Mouse (Mus musculus) hindlimb bud, embryonic 11.5 days (tissue): ENCODE data around the gene Rab6b.
A peak's percentile ranks its signal among the peaks of the same experiment; 100 is the strongest.

Experiments used
- DNase-seq: peaks from one replicate; pipeline ENCODE4 v3.0.0-alpha.2; 2012; ENCODE audit warnings: low read depth, low spot score; ENCODE audit errors: extremely low spot score

Gene Rab6b

GRCm38 (mm10) chr9:103188416-103188815 is 76.8 kb downstream of the Rab6b start:
- no peak for DNase-seq

DNA sequence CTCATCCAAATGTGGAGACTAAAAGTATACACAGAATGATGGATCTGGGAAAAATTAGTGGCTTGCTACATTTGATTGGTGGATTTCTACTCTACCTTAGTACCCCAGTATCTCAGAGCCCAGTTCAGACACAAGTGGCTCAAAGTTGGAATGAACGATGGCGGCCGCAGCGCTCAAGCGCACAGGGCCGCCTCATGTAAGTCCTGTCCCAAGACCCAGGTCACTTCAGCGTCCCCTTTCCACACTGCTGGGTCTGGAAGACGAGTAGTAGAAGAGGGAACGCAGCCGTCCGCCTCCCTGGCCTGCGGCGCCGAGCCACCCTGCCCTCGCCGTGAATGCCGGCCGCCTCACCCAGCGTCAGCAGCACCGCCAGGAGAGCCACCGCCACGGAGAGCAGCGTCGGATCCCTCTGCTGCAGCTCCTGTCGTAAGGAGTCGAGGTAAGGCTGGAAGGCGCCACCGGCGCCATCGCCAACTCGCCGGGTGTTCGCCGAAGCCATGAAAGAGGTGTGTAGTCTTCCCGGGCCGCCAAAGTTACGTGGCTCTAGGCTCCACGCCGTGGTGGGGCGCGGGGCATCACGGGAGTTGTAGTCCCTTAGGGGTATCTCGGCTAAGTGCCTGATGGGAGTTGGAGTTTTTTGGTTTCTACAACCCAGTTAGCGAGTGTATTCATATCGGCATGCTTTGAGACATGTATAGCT is 90.1 kb downstream of the Rab6b start, which contains the start of gene Srprb:
TSS of gene Srprb (minus strand) at position 577 of the 700 bp plus-strand sequence.
- peak; percentile 53 for DNase-seq

- no peak for DNase-seq
Observed at GRCm38 (mm10) chr9:103205786-103206185, 94.2 kb downstream of the Rab6b start.

GRCm38 (mm10) chr9:103207846-103208245 is 96.3 kb downstream of the Rab6b start:
- peak; percentile 46 for DNase-seq

DNA sequence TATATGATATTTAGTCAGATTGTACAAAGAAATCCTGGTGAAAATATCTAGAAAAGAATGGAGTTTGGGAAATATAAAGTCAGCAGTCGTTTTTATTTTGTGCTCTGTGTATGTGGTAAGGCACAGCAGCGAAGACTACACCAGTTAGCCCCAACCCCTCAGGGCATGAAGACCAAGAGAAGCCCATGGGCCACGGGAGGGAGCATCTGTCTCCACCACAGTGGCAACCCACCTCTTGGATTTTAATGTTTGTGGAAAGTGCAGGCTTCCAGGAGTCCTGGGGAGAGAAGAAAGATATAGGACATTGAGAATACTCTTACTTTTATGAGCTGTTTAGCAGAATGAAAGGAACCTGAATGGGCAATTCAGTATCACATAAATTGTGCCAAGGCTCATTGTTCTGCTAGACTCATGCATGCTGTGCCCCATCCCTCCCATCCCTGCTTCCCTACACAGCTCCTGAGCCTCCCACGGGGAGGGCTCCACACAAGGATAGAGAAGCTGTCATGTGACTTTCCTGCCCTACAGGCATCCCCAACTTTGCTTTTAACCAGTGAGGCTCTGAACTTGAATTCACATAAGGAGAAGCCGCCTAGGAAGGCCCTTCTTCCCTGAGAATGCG is 97.3 kb downstream of the Rab6b start:
- no peak for DNase-seq

DNA sequence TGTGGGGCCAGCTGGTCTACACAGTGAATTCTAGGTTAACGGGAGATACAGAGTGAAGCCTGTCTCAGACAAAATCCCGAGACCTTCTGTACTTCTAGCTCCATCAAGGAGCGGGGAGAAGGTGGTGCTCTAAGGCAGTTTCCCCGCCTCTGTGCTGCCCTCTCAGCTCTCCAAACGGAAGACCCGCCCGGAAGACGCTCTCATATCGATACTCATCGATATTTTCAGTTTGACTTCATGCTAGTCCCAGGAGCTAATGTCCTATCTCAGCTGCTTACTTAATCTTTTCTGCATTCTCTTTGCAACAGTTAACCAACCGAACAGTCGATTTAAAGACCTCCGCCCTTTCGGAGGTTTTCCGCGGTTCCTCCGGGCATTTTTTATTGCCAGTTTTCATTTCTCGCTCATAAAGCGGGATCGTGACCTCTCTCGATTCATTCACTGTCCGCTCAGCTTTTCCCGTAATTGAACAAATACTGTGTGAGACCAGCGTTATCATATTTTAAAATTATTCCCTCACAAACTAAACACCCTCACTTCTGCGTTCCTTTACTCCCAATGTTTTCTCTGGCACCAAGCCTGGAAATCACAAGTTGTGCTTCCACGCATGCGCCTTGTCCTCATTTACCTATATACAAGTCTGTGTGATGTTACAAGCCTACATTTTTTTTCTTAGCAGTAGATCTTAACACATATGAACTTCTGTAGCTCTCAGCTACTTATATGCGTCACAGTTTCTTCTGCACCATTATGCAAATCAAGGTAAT is 101.2 kb downstream of the Rab6b start:
- no peak for DNase-seq

DNA sequence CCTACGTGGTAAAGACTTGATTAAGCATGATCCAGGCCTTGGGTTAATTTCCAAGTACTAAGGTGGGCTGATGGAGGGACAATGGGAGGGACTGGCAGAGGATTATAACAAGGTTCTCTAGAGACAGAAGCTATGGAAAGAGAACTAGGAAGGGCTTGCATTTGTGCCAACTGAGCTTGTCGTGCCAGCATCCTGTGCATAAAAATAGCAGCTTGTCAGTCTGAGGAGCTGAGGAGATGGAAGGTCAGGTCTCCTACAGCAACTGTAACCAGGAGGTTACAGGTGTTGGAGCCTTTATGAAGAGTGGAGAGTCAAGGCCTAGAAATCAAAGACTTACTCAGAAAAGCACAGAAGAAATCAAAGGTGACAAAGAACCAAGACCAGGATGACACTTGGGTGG is 102.0 kb downstream of the Rab6b start:
- no peak for DNase-seq

DNA sequence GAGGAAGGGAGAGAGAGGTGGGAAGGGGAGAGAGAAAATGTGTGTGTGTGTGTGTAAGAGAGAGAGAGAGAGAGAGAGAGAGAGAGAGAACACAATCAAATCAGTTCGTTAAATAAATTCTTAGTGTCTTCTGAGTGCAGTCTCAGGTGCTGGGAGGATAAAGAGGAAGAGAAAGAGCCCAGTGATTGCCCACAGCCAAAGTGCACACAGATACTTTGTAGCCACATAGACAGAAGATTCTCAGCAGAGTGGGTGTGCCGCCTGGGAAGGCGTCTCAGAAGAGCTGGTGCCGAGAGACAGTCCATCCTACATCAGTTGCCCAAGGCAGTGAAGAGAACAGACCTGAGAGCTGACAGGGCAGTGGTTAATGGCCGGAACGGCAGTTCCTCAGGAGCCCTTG is 102.7 kb downstream of the Rab6b start:
- DNase-seq: no peak

DNA sequence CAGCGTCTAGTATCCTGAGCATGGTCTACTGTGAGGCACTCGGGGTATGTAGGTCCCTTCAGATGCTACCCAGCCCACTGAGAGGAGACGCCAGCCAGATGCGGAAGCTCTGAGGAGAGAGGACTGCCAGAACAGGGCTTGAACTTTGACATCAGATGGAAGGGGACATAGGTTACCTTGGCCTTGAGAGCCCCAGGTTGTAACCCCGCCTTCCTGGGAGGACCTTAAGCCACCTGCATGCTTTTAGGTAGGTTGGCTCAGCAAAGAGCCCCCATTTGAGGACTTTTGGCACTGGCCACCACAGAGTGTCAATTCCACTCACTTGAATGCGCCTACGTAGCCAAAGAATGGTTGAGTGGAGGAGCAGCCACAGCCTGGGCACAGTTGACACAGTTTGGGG is 113.1 kb downstream of the Rab6b start:
- no peak for DNase-seq

- no peak for DNase-seq
Observed at GRCm38 (mm10) chr9:103225464-103225863, 113.9 kb downstream of the Rab6b start.

DNA sequence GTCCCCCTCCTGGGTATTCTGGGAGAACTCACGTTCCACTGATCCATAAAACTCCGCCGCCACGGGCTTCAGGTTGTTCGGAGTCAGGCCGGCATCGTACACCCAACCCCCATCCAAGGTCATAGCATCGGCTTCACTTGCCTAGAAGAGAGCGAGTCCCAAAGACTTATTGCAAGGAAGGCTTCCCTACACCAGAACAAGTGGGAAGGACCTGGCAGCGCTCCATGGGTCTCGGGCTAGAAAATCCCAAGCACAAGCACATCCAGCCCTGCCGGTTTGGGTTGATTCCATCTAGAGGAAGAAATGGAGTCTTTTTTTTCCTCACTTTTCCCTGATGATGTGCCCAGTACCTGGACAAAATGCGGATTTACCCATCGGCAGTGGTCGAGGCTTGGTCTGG is 115.2 kb downstream of the Rab6b start:
- DNase-seq: no peak

- DNase-seq: no peak
Observed at GRCm38 (mm10) chr9:103227760-103228159, 116.2 kb downstream of the Rab6b start.

DNA sequence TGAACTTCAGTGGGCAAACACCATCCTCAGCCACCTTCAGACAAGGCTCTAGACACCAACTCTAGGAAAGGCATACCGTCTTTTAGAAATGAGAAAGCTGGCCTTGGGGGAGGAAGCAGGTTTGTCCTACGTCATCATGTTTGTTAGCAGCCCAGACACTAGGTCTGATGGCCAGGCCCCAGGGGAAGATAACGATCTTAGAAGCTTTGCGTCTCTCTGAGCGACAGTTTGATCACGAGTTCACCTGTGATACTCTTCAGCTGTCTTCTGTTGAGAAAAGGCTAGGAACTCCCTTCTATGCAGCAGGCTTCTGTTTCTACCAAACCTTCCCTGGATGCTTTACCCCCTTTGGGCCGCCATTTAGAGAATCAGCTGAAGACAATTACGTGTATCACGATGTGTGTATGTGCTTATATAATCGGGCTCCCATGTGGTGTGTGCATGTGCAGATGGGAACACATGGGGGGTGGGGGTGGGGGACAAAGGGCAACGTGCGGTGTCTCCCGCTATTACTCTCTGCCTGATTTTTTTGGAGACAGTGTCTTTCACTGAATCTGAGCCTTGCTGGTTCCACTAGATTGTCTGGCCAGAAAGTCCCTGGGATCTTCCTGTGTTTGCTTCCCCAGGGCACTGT is 116.9 kb downstream of the Rab6b start:
- DNase-seq: no peak

DNA sequence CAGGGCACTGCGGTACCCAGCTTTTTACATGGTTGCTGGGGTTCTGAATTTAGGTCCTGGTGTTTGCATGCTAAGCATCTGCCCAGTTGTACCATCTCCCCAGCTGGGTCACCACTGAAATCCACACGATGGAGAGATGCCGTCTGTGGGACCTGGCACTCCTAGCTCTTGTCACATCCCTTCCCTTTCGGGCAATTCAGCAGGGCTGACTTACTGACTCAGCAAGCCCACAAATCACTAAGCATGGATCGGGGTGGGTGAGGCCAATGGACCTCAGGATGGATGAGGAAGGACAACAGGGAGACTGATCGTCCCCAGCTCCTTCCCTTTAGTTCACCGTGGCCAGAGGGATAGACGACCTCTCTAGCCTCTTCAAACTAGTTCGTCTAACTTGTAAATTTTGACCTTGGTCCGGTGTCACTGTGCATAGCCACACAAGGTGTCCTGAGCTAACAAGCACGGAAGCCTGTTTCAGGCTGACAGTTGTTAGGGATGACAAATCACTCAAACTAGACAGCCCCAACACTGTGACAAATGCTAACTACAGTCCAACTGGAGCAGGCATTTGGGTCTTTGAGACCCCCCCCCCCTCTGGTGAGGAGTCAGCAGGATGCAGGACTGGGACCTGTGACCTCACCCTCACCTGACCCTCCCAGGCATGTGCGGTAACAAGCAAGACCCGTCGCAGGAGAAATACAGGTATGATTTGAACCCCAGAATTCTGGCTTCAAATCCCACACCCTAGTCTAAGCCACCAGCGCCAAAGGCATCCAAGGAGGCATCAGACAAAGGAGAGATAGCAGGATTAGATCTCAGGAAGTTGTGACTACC is 117.7 kb downstream of the Rab6b start:
- no peak for DNase-seq

GRCm38 (mm10) chr9:103230151-103230951 is 118.8 kb downstream of the Rab6b start, which contains the start of the genes Gm20425 and Trf:
Gene Gm20425, minus strand, starts transcription at chr9:103230307.
Gene Trf, minus strand, starts transcription at chr9:103230444.
- DNase-seq: no peak

- DNase-seq: no peak
Observed at GRCm38 (mm10) chr9:103232232-103233005, 120.8 kb downstream of the Rab6b start.

DNA sequence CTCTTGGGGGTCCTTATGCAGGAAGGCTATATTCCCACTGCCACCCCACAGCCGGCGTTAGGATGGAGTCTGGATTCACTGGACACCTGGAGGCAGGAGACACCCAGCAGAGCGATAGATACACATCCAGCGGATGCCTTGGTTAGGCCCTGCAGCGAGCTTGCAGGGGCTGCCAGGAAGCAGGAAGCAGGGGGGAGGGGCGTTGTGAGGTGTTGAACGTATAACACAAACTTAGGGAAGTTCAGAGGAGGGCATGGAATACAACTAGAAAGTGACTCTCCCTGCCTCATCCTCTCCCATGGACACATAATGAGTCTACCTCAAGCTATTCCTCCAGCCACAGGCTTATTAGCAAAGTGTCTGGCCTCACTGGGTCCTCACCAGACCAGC is 121.4 kb downstream of the Rab6b start:
- DNase-seq: no peak

- DNase-seq: no peak
Observed at GRCm38 (mm10) chr9:103234059-103234458, 122.5 kb downstream of the Rab6b start.
